Mouse (Mus musculus) forebrain, embryonic 16.5 days (tissue): Measurements from ENCODE around the gene Ccl3. TPM values are rescaled to one million over a fixed set of nuclear protein-coding genes. Genes with fewer than 3 reads are reported as not detected.

ENCODE experiments used
- ATAC-seq: fragments of 200-750 bp; cut with Nextera tagmentation; 2 replicates; pipeline ENCODE4 v1.8.0; 2017; ENCODE audit warnings: mild to moderate bottlenecking, moderate library complexity
- H3K27ac ChIP-seq: fragments of 300-500 bp; sonication (generic); 2 replicates; pipeline ENCODE4 v1.5.1; 2014; ENCODE audit warnings: low read length, control low read depth
- H3K27me3 ChIP-seq: fragments of 300-500 bp; sonication (generic); replicated peaks from 2 replicates; pipeline ENCODE4 v1.6.1; 2014; ENCODE audit warnings: low read length; ENCODE audit not compliant: control insufficient read depth, insufficient read depth
- H3K36me3 ChIP-seq: fragments of 300-500 bp; sonication (generic); 2 replicates; pipeline ENCODE4 v1.6.1; 2014; ENCODE audit not compliant: control insufficient read depth, insufficient read depth
- H3K4me1 ChIP-seq: fragments of 300-500 bp; sonication (generic); replicated peaks from 2 replicates; pipeline ENCODE4 v1.6.1; 2014; ENCODE audit warnings: low read length; ENCODE audit not compliant: control insufficient read depth, insufficient read depth
- H3K4me2 ChIP-seq: fragments of 300-500 bp; sonication (generic); 2 replicates; pipeline ENCODE4 v1.6.1; 2014; ENCODE audit warnings: mild to moderate bottlenecking, low read length, control low read depth
- H3K4me3 ChIP-seq: fragments of 300-500 bp; sonication (generic); replicated peaks from 2 replicates; pipeline ENCODE4 v1.5.1; 2014; ENCODE audit warnings: mild to moderate bottlenecking, low read length, control low read depth
- H3K9ac ChIP-seq: fragments of 300-500 bp; sonication (generic); replicated peaks from 2 replicates; pipeline ENCODE4 v1.6.1; 2014; ENCODE audit warnings: low read depth, low read length, control low read depth
- H3K9me3 ChIP-seq: fragments of 300-500 bp; sonication (generic); 2 replicates; pipeline ENCODE4 v1.6.1; 2016; ENCODE audit warnings: low read length; ENCODE audit not compliant: control insufficient read depth
- WGBS: fragments of 180-500 bp; shearing (Covaris S2); extraction: QIAGEN DNeasy Blood & Tissue Kit; methylation state at CpG from one replicate; pipeline ENCODE4 v1.1.7; 2014; 5-methylcytosine and 5-hydroxymethylcytosine counted together
- polyA plus RNA-seq: library from polyadenylated mRNA; unstranded; fragments of >200 nt; fragmentation: Nextera tagmentation; extraction: Ambion mirVana; gene quantifications from 2 replicates; pipeline ENCODE4 v1.2.1, GENCODE M21; 2015

Gene Ccl3
- polyA plus RNA-seq, 1 experiment from 2014 or later, result 0.67 TPM

DNA sequence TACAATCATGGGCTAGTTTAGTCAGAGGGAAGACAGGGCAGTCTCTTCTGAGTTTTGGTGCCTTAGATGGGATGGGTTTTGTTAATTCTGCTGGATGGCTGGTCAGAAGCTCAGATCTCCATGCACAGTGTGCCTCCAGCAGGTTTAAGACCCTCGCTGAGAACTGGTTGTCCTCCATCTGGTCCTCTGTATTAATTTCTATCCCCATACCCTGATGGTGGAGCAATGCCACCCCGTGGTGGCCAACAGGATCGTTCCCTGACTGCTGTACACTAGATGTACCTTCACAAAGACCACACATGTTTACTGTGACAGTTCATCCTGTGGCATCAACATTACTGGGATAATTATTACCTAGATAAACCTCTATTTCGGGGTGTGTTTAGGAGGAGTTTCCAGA, 16.4 kb downstream of the Ccl3 start:
- Histone ChIP-seq H3K4me3 (no peak overlapping the region), H3K4me1 (peaks cover 3% of the 10 kb centered on the region), H3K36me3 (no peaks in the 10 kb centered on the region), H3K27ac (no peak overlapping the region), H3K4me2 (no peak overlapping the region), H3K27me3 (no peaks in the 10 kb centered on the region), H3K9me3 (no peaks in the 10 kb centered on the region), H3K9ac (no peak overlapping the region)
- ATAC-seq, result no peak
- 71% methylated on average over 4 of the region's 4 CpGs for WGBS

DNA sequence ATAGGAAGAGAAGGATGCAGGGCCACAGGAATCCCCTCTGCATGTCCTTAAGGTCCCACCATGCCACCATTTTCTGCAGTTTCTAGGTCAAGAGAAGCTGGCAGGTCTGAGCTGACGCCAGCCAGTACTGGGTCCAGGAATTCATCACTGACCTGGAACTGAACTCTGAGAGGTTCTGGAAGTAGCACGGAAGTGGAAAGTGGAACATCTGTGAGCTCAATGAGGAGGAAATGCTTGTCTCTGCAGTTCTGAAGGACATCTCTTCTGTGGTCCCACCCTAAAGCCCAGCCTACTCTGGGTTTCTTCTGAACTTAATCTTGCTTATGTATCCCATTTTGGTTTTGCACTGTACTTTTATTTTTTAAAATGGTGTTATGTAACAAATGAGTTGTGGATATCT, 18.1 kb downstream of the Ccl3 start:
- Histone ChIP-seq H3K9ac (no peak overlapping the region), H3K4me3 (no peak overlapping the region), H3K4me2 (no peak overlapping the region), H3K4me1 (peaks cover 3% of the 10 kb centered on the region), H3K36me3 (no peaks in the 10 kb centered on the region), H3K27ac (no peak overlapping the region), H3K9me3 (no peaks in the 10 kb centered on the region), H3K27me3 (no peaks in the 10 kb centered on the region)
- 89% methylated on average over 2 of the region's 2 CpGs for WGBS
- no peak for ATAC-seq

DNA sequence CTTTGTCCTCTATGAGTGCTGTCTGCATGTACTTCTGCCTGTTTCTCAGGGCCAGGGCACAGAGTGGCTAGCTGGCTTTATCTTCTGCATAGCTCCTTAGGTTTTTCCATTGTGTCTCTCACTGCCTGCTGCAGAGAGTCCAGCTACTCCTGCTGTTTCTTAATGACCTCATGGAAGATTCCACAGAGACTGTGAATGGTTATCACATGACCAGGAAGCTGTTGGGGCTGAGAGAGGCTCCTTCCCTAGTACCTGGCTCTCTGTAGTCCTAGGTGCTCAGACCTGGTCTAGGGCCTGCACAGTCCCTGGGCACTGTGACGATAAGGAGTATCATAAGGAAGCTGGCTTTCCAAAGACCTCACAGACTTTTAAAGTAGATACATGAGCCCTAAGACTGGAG, 18.5 kb downstream of the Ccl3 start:
- Histone ChIP-seq H3K27ac (no peak overlapping the region), H3K4me1 (peaks cover 3% of the 10 kb centered on the region), H3K9ac (no peak overlapping the region), H3K4me2 (no peak overlapping the region), H3K4me3 (no peak overlapping the region), H3K27me3 (no peaks in the 10 kb centered on the region), H3K9me3 (no peaks in the 10 kb centered on the region), H3K36me3 (no peaks in the 10 kb centered on the region)
- WGBS, result 95% methylated on average over 1 of the region's 1 CpGs
- ATAC-seq, result no peak

DNA sequence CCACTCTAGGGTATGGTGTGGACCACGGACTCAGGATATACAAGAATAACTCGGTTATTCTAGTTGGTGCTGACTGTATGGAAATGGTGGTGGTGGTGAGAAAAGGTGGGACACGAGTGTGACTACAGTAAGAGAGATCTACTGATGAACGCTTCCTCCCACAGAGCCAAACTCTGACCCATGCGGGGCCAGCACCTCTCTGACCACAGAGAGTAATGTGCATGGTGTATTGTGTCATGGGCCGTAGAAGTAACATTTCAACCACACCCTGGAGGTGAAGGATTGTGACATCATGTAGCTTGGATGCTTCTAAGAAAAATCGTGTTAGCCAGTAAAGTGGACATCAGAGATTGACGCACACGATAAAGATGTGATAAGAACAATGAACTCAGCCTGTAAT, 20.3 kb downstream of the Ccl3 start:
- Histone ChIP-seq H3K9ac (no peak overlapping the region), H3K36me3 (no peaks in the 10 kb centered on the region), H3K4me1 (no peaks in the 10 kb centered on the region), H3K27ac (no peak overlapping the region), H3K4me3 (no peak overlapping the region), H3K9me3 (no peaks in the 10 kb centered on the region), H3K27me3 (no peaks in the 10 kb centered on the region), H3K4me2 (no peak overlapping the region)
- 90% methylated on average over 9 of the region's 9 CpGs for WGBS
- ATAC-seq, result no peak

DNA sequence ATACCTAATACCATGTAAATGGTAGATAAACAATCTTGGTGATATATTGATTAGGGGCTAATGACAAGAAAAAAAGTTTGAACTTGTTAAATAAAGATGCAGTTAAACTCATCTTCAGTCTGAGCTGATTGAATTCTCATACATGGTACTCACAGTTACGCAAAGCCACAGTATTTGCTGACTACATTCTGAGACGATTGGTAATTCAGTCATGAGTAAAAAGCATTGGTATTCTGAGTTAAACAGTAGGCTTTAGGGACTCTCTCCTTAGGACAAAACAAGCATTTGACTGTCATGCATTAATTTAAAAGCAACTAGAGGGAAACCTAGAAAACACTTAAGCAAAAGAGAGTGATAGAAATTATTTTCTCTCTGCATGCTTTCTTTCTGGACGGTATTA, 25.6 kb downstream of the Ccl3 start:
- H3K27ac ChIP-seq, result no peak overlapping the region
- 85% methylated on average over 3 of the region's 3 CpGs for WGBS
- no peaks in the 10 kb centered on the region for H3K4me1 ChIP-seq
- no peaks in the 10 kb centered on the region for H3K36me3 ChIP-seq
- H3K27me3 ChIP-seq, result no peaks in the 10 kb centered on the region
- H3K4me3 ChIP-seq, result no peak overlapping the region
- H3K9ac ChIP-seq, result no peak overlapping the region
- no peak for ATAC-seq
- H3K9me3 ChIP-seq, result no peaks in the 10 kb centered on the region
- no peak overlapping the region for H3K4me2 ChIP-seq

DNA sequence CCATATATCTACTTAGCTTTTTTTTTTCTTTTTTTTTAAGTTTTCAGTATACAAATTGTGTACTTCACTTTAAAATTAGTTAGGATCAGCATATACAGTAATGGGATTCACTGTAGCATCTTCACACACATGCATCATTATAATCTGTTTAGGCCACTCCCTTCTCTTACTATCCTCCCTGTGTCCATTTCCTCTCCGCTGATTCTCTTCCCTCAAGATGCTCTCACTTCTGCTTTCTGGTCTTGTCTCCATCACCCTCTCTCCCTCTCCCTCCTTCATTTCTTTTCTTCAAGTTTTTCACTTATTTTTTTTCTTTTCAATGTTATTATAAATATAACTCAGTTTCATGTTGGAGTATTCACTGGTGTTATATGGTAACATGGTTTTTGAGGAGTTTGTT, 30.1 kb downstream of the Ccl3 start:
- Histone ChIP-seq H3K4me2 (no peak overlapping the region), H3K9me3 (no peaks in the 10 kb centered on the region), H3K27me3 (no peaks in the 10 kb centered on the region), H3K4me1 (no peaks in the 10 kb centered on the region), H3K9ac (no peak overlapping the region), H3K4me3 (no peak overlapping the region), H3K36me3 (no peaks in the 10 kb centered on the region), H3K27ac (no peak overlapping the region)
- no peak for ATAC-seq
- 100% methylated on average over 1 of the region's 1 CpGs for WGBS

DNA sequence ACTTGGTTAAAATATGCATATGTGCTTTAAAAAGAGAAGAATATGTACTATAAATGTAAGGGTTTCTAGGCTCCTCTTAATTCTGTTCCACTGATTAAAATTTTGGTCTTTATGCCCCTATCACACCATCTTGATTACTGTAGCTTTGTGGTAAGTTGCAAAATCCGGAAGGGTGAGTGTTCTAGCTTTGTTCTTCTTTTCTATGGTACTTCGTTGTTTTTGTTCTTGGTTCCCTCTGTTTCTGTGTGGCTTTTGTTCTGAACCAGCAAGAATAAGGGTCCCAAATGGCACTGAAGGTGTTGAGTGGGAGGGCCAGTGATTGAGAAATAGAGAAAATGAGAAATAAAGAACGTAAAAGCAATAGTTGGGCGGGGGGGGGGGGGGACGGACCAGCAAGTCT, 30.9 kb downstream of the Ccl3 start:
- 53% methylated on average over 4 of the region's 5 CpGs for WGBS
- Histone ChIP-seq H3K9ac (no peak overlapping the region), H3K4me1 (no peaks in the 10 kb centered on the region), H3K4me3 (no peak overlapping the region), H3K9me3 (no peaks in the 10 kb centered on the region), H3K36me3 (no peaks in the 10 kb centered on the region), H3K27ac (no peak overlapping the region), H3K27me3 (no peaks in the 10 kb centered on the region), H3K4me2 (no peak overlapping the region)
- no peak for ATAC-seq

DNA sequence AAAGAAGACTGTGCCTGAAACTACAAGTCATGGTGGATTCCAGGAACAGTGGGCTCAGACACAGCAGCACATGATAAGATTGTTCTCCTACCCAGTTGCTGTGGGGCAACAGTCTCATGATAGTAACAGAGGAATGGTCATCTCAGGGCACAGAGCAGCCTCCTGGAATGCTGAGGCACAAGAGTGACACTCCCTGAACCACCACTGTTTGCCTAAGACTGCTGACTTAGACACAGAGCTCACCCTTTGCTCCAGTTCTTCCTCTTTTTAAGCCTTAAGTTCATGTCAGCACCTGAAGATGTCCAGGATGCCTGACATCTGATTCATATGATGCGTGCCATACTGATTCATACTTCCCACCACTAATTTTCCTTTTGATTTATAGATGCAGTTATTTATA, 32.6 kb downstream of the Ccl3 start:
- H3K27me3 ChIP-seq, result no peaks in the 10 kb centered on the region
- H3K4me3 ChIP-seq, result no peak overlapping the region
- no peak overlapping the region for H3K9ac ChIP-seq
- no peaks in the 10 kb centered on the region for H3K36me3 ChIP-seq
- no peaks in the 10 kb centered on the region for H3K4me1 ChIP-seq
- ATAC-seq, result no peak
- no peak overlapping the region for H3K27ac ChIP-seq
- H3K4me2 ChIP-seq, result no peak overlapping the region
- WGBS, result 98% methylated on average over 1 of the region's 1 CpGs
- no peaks in the 10 kb centered on the region for H3K9me3 ChIP-seq

DNA sequence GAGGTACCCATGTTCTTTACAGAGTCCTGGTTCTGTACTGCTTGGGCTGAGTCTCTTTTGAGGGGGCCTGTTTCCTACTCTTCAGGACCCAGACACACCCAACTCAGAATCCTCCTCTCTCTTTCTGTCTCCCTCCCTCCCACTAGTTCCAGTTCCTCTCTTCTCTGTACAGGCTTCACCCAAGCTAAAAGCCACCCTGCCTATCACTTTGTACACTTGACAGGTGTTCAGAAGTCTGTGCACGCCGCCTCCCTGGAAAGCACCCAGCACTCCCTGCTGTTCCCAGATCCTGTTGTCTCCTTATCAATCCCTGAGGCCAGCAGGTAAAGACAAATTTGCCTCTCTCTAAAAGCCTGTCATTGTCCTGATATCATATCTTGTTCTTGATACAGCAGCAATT, 38.3 kb downstream of the Ccl3 start:
- Histone ChIP-seq H3K4me1 (no peaks in the 10 kb centered on the region), H3K4me3 (no peak overlapping the region), H3K27me3 (no peaks in the 10 kb centered on the region), H3K36me3 (no peaks in the 10 kb centered on the region), H3K4me2 (no peak overlapping the region), H3K9me3 (no peaks in the 10 kb centered on the region), H3K27ac (no peak overlapping the region), H3K9ac (no peak overlapping the region)
- WGBS, result 71% methylated on average over 2 of the region's 2 CpGs
- no peak for ATAC-seq

DNA sequence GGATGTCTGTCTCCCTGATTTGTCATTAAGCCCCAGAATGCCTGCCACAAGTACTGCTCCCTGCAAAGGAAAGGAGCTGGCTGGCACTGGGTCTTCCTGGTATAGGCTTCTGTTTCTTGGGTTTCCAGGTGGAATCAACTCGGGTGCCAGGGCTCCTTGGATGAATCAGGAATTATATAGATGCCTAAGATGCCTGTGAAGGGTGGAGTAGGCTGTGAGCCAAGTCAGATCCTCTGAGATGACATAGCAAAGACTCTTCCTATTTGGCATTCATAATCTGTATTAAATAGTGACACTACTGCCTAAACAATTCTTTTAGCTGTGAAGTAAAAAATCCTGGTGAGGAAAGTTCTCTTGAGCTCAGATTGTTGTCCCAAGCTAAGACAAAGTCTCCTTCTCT, 42.8 kb downstream of the Ccl3 start:
- Histone ChIP-seq H3K27me3 (no peaks in the 10 kb centered on the region), H3K4me3 (no peak overlapping the region), H3K9ac (no peak overlapping the region), H3K4me2 (no peak overlapping the region), H3K9me3 (no peaks in the 10 kb centered on the region), H3K4me1 (no peaks in the 10 kb centered on the region), H3K36me3 (no peaks in the 10 kb centered on the region), H3K27ac (no peak overlapping the region)
- 53% methylated on average over 1 of the region's 1 CpGs for WGBS
- no peak for ATAC-seq
